Mouse (Mus musculus) myocyte (in vitro differentiated cells): ENCODE measurements around the gene Ubr1. TPM values are rescaled to one million over a fixed set of nuclear protein-coding genes. Genes with fewer than 3 reads are reported as not detected.
A peak's percentile ranks its signal among the peaks of the same experiment; 100 is the strongest.

Experiments used
- H3K27me3 ChIP-seq: one replicate; pipeline ENCODE4 v1.6.1; 2011; ENCODE audit not compliant: control insufficient read depth, insufficient read depth, insufficient read length
- H3K36me3 ChIP-seq: one replicate; pipeline ENCODE4 v1.6.1; 2011; ENCODE audit not compliant: control insufficient read depth, insufficient read depth
- H3K4me2 ChIP-seq: one replicate; pipeline ENCODE4 v1.6.1; 2011; ENCODE audit warnings: low read depth, control low read depth
- H3K4me3 ChIP-seq: one replicate; pipeline ENCODE4 v1.5.1; 2011; ENCODE audit warnings: mild to moderate bottlenecking, control low read depth, moderate library complexity
- H3K79me2 ChIP-seq: one replicate; pipeline ENCODE4 v1.6.1; 2011; ENCODE audit not compliant: control insufficient read depth, insufficient read depth
- H3ac ChIP-seq: one replicate; pipeline ENCODE4 v1.6.1; 2011; ENCODE audit not compliant: control insufficient read depth, insufficient read length
- CEBPB ChIP-seq: IDR thresholded peaks from 2 replicates; pipeline ENCODE4 v1.6.1; 2011; ENCODE audit warnings: mild to moderate bottlenecking, moderate library complexity; ENCODE audit not compliant: poor library complexity, insufficient read depth, severe bottlenecking
- E2F4 ChIP-seq: IDR thresholded peaks from one replicate; pipeline ENCODE4 v1.6.1; 2011; ENCODE audit warnings: mild to moderate bottlenecking, control low read depth, moderate library complexity; ENCODE audit not compliant: insufficient read depth
- MAX ChIP-seq: IDR thresholded peaks from one replicate; pipeline ENCODE4 v1.6.1; 2011; ENCODE audit warnings: low read depth, mild to moderate bottlenecking, control low read depth
- MYOD1 ChIP-seq, 3 experiments: IDR thresholded peaks; one replicate each; pipeline ENCODE4 v1.6.1; 2011; ENCODE audit warnings: control low read depth in 2 of 3, low read depth in 2 of 3, mild to moderate bottlenecking in 2 of 3, moderate library complexity in 1 of 3; ENCODE audit not compliant: insufficient read length in 2 of 3, control insufficient read depth in 1 of 3
- MYOG ChIP-seq, 3 experiments: IDR thresholded peaks; one replicate each; pipeline ENCODE4 v1.6.1; 2011; ENCODE audit warnings: control low read depth in 2 of 3, low read depth in 2 of 3, mild to moderate bottlenecking in 2 of 3; ENCODE audit not compliant: insufficient read length in 2 of 3, control insufficient read depth in 1 of 3, insufficient read depth in 1 of 3
- POLR2A ChIP-seq: IDR thresholded peaks from one replicate; pipeline ENCODE4 v1.6.1; 2011; ENCODE audit warnings: low read depth, mild to moderate bottlenecking, control low read depth, moderate library complexity; ENCODE audit not compliant: insufficient read length
- POLR2AphosphoS2 ChIP-seq: IDR thresholded peaks from one replicate; pipeline ENCODE4 v1.6.1; 2011; ENCODE audit warnings: low read depth, control low read depth; ENCODE audit not compliant: insufficient read length
- REST ChIP-seq: IDR thresholded peaks from one replicate; pipeline ENCODE4 v1.6.1; 2011; ENCODE audit warnings: mild to moderate bottlenecking, control low read depth, moderate library complexity; ENCODE audit not compliant: insufficient read depth, insufficient read length
- SRF ChIP-seq: IDR thresholded peaks from one replicate; pipeline ENCODE4 v1.6.1; 2011; ENCODE audit warnings: low read depth; ENCODE audit not compliant: control insufficient read depth, insufficient read length
- TCF12 ChIP-seq: IDR thresholded peaks from one replicate; pipeline ENCODE4 v1.6.1; 2011; ENCODE audit warnings: mild to moderate bottlenecking, control low read depth; ENCODE audit not compliant: poor library complexity, insufficient read depth, severe bottlenecking
- TCF3 ChIP-seq: IDR thresholded peaks from one replicate; pipeline ENCODE4 v1.6.1; 2011; ENCODE audit warnings: low read depth, control low read depth; ENCODE audit not compliant: insufficient read length
- USF1 ChIP-seq: IDR thresholded peaks from one replicate; pipeline ENCODE4 v1.6.1; 2011; ENCODE audit warnings: low read depth, mild to moderate bottlenecking, control low read depth, moderate library complexity
- polyA plus RNA-seq: library from polyadenylated mRNA; unstranded; fragments of >200 nt; fragmentation: generic; extraction: Trizol; gene quantifications from one replicate; pipeline ENCODE4 v1.2.1, GENCODE M21; 2012; ENCODE audit warnings: missing spikeins

The Ubr1 gene
- 5.8 TPM for polyA plus RNA-seq

GRCm38 (mm10) chr2:120970559-120971080, at the start of gene Ubr1:
Ubr1 (minus strand) TSS chr2:120970715.
- Histone ChIP-seq H3K4me3 (peak within 1 kb of the TSS; percentile 99), H3ac (peak within 1 kb of the TSS; percentile 35), H3K79me2 (peaks cover 47% of the 10 kb centered on the region), H3K36me3 (no peaks in the 10 kb centered on the region), H3K27me3 (no peaks in the 10 kb centered on the region), H3K4me2 (peak within 1 kb of the TSS; percentile 96)
- TF ChIP-seq CEBPB (no peak), USF1 (no peak), POLR2A (peak; percentile 87), POLR2AphosphoS2 (peak; percentile 85), E2F4 (no peak)

GRCm38 (mm10) chr2:121017151-121017550, 46.6 kb upstream of the Ubr1 start:
- no peaks in the 10 kb centered on the region for H3K27me3 ChIP-seq
- no peak overlapping the region for H3ac ChIP-seq
- no peak overlapping the region for H3K4me3 ChIP-seq
- peaks cover 10% of the 10 kb centered on the region for H3K36me3 ChIP-seq
- H3K4me2 ChIP-seq: no peak overlapping the region
- TF ChIP-seq TCF12: no peak
- peak in 1 of 3 experiments; percentile 30 for TF ChIP-seq MYOD1 (IDR thresholded peaks at IDR 0.05; ENCODE audit: control insufficient read depth in 1 of 3, insufficient read length in 2 of 3, low read depth in 2 of 3)
- H3K79me2 ChIP-seq: no peaks in the 10 kb centered on the region

GRCm38 (mm10) chr2:121016226-121016625, 45.7 kb upstream of the Ubr1 start:
- TF ChIP-seq CEBPB (no peak), MYOD1 (IDR thresholded peaks at IDR 0.05; ENCODE audit: control insufficient read depth in 1 of 3, insufficient read length in 2 of 3, low read depth in 2 of 3) (no peak), USF1 (no peak), TCF3 (no peak), POLR2AphosphoS2 (no peak), E2F4 (no peak), TCF12 (no peak), SRF (no peak), MYOG (IDR thresholded peaks at IDR 0.05; ENCODE audit: control insufficient read depth in 1 of 3, insufficient read depth in 1 of 3, insufficient read length in 2 of 3, low read depth in 2 of 3) (no peak), MAX (no peak), POLR2A (no peak), REST (no peak)
- peaks cover 10% of the 10 kb centered on the region for H3K36me3 ChIP-seq
- H3K27me3 ChIP-seq: no peaks in the 10 kb centered on the region
- no peaks in the 10 kb centered on the region for H3K79me2 ChIP-seq
- H3K4me3 ChIP-seq: no peak overlapping the region
- no peak overlapping the region for H3ac ChIP-seq
- no peak overlapping the region for H3K4me2 ChIP-seq

- H3K79me2 ChIP-seq: no peaks in the 10 kb centered on the region
- H3ac ChIP-seq: no peak overlapping the region
- H3K4me3 ChIP-seq: no peak overlapping the region
- no peak overlapping the region for H3K4me2 ChIP-seq
- peaks cover 10% of the 10 kb centered on the region for H3K36me3 ChIP-seq
- no peaks in the 10 kb centered on the region for H3K27me3 ChIP-seq
- TF ChIP-seq MYOG (IDR thresholded peaks at IDR 0.05; ENCODE audit: control insufficient read depth in 1 of 3, insufficient read depth in 1 of 3, insufficient read length in 2 of 3, low read depth in 2 of 3): no peak
- TF ChIP-seq POLR2A: no peak
- TF ChIP-seq REST: no peak
- TF ChIP-seq USF1: no peak
Observed at GRCm38 (mm10) chr2:121015507-121015906, 45.0 kb upstream of the Ubr1 start.

- no peak overlapping the region for H3K4me3 ChIP-seq
- H3K27me3 ChIP-seq: no peaks in the 10 kb centered on the region
- no peaks in the 10 kb centered on the region for H3K79me2 ChIP-seq
- no peak overlapping the region for H3ac ChIP-seq
- TF ChIP-seq POLR2AphosphoS2: no peak
- no peak for TF ChIP-seq POLR2A
- TF ChIP-seq TCF3: no peak
- no peak for TF ChIP-seq E2F4
- no peak for TF ChIP-seq MYOD1 (IDR thresholded peaks at IDR 0.05; ENCODE audit: control insufficient read depth in 1 of 3, insufficient read length in 2 of 3, low read depth in 2 of 3)
- no peak for TF ChIP-seq MYOG (IDR thresholded peaks at IDR 0.05; ENCODE audit: control insufficient read depth in 1 of 3, insufficient read depth in 1 of 3, insufficient read length in 2 of 3, low read depth in 2 of 3)
- no peak for TF ChIP-seq USF1
- TF ChIP-seq SRF: no peak
- TF ChIP-seq CEBPB: no peak
- TF ChIP-seq TCF12: no peak
- no peak for TF ChIP-seq REST
- TF ChIP-seq MAX: no peak
- H3K36me3 ChIP-seq: peaks cover 10% of the 10 kb centered on the region
- H3K4me2 ChIP-seq: no peak overlapping the region
Observed at GRCm38 (mm10) chr2:121012676-121013075, 42.2 kb upstream of the Ubr1 start.
